Mouse (Mus musculus) liver, embryonic 13.5 days (tissue): ENCODE results near the gene Inpp4a. TPM values are rescaled to one million over a fixed set of nuclear protein-coding genes. Genes with fewer than 3 reads are reported as not detected.

Experiments
- ATAC-seq: fragments of 200-750 bp; cut with Nextera tagmentation; 2 replicates; pipeline ENCODE4 v1.8.0; 2017; ENCODE audit warnings: low read depth, mild to moderate bottlenecking, moderate number of reproducible peaks, moderate library complexity
- DNase-seq: peaks from one replicate; pipeline ENCODE4 v3.0.0; 2022
- H3K27ac ChIP-seq: fragments of 300-500 bp; sonication (generic); 2 replicates; pipeline ENCODE4 v1.5.1; 2015; ENCODE audit warnings: moderate library complexity, mild to moderate bottlenecking, inconsistent platforms
- H3K27me3 ChIP-seq: fragments of 300-500 bp; sonication (generic); 2 replicates; pipeline ENCODE4 v1.6.1; 2015; ENCODE audit warnings: mild to moderate bottlenecking, inconsistent platforms
- H3K36me3 ChIP-seq: fragments of 300-500 bp; sonication (generic); 2 replicates; pipeline ENCODE4 v1.6.1; 2015; ENCODE audit warnings: mild to moderate bottlenecking, inconsistent platforms
- H3K4me1 ChIP-seq: fragments of 300-500 bp; sonication (generic); replicated peaks from 2 replicates; pipeline ENCODE4 v1.6.1; 2015; ENCODE audit warnings: inconsistent platforms
- H3K4me2 ChIP-seq: fragments of 300-500 bp; sonication (generic); 2 replicates; pipeline ENCODE4 v1.6.1; 2015; ENCODE audit warnings: inconsistent platforms, mild to moderate bottlenecking, moderate library complexity
- H3K4me3 ChIP-seq: fragments of 300-500 bp; sonication (generic); replicated peaks from 2 replicates; pipeline ENCODE4 v1.5.1; 2015; ENCODE audit warnings: mild to moderate bottlenecking, inconsistent platforms
- H3K9ac ChIP-seq: fragments of 300-500 bp; sonication (generic); 2 replicates; pipeline ENCODE4 v1.6.1; 2015; ENCODE audit warnings: mild to moderate bottlenecking, inconsistent platforms
- H3K9me3 ChIP-seq: fragments of 300-500 bp; sonication (generic); replicated peaks from 2 replicates; pipeline ENCODE4 v1.6.1; 2016; ENCODE audit warnings: inconsistent platforms
- WGBS: fragments of 180-500 bp; shearing (Covaris S2); methylation state at CpG from one replicate; pipeline ENCODE4 v1.1.7; 2015; ENCODE audit not compliant: insufficient replicate concordance; 5-methylcytosine and 5-hydroxymethylcytosine counted together
- polyA plus RNA-seq: library from polyadenylated mRNA; unstranded; fragments of >200 nt; fragmentation: Nextera tagmentation; extraction: Ambion mirVana; gene quantifications from 2 replicates; pipeline ENCODE4 v1.2.1, GENCODE M21; 2015

Inpp4a gene
- polyA plus RNA-seq, 1 experiment from 2014 or later, result 3.1 TPM

DNA sequence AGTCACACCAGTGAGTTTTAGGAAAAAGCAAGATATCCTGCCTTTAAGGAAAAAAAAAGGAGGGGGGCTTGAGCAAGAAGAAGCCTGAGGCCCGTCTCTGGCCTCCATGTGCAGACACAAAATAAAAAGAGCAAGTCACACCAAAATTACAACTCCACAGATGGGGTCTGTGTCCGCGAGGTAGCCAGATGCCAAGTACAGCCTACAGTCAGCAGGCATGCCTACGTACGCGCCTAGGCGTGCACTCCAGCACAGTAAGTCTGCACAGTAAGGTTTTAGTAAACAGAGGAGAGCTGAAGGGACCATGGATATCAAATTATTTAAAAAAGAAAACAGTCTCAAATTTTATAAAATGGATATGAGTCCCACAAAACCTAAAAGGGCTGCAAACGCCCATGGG lies 151.6 kb downstream of the Inpp4a start:
- 84% methylated on average over 8 of the region's 8 CpGs for WGBS
- no peaks in the 10 kb centered on the region for H3K9me3 ChIP-seq

GRCm38 (mm10) chr1:37457546-37457945 lies 157.9 kb downstream of the Inpp4a start:
- ATAC-seq (no peak), DNase-seq (no peak)
- H3K4me1 ChIP-seq, result no peaks in the 10 kb centered on the region
- H3K4me3 ChIP-seq, result no peak overlapping the region
- H3K9me3 ChIP-seq, result no peaks in the 10 kb centered on the region
- WGBS, result 70% methylated on average over 7 of the region's 7 CpGs
- no peak overlapping the region for H3K4me2 ChIP-seq
- H3K27ac ChIP-seq, result no peak overlapping the region
- H3K36me3 ChIP-seq, result no peaks in the 10 kb centered on the region
- no peaks in the 10 kb centered on the region for H3K27me3 ChIP-seq
- no peak overlapping the region for H3K9ac ChIP-seq

More for the DNA sequence above, 151.6 kb downstream of the Inpp4a start:
- Histone ChIP-seq H3K4me2 (no peak overlapping the region), H3K36me3 (no peaks in the 10 kb centered on the region), H3K27me3 (no peaks in the 10 kb centered on the region), H3K4me3 (no peak overlapping the region), H3K9ac (no peak overlapping the region), H3K4me1 (no peaks in the 10 kb centered on the region), H3K27ac (no peak overlapping the region)
- ATAC-seq (no peak), DNase-seq (no peak)

Other genes with a start within 250 kb of the Inpp4a start
- gene Cnga3, start 85.4 kb upstream of the Inpp4a start, polyA plus RNA-seq, result not detected in 2 replicates
- 36.8 and 45.2 TPM in 2 replicates for gene Coa5, start 130.2 kb downstream of the Inpp4a start, polyA plus RNA-seq
- 86.7 and 87.2 TPM in 2 replicates for gene Unc50, start 130.3 kb downstream of the Inpp4a start, polyA plus RNA-seq
- 1.0 and 1.8 TPM in 2 replicates for gene Mgat4a, start 241.2 kb downstream of the Inpp4a start, polyA plus RNA-seq